Mouse (Mus musculus) cerebellum, adult 2 months (tissue): ENCODE results near the gene Hal. TPM values are rescaled to one million over a fixed set of nuclear protein-coding genes. Genes with fewer than 3 reads are reported as not detected.

ENCODE experiments used
- DNase-seq, 2 experiments: peaks; one replicate each; pipeline ENCODE4 v3.0.0; 2021
- H3K27ac ChIP-seq: fragments of 200-500 bp; 2 replicates; pipeline ENCODE4 v1.5.1; 2012; ENCODE audit warnings: low read length, control low read depth, inconsistent platforms; ENCODE audit not compliant: insufficient read depth
- H3K27me3 ChIP-seq: fragments of 200-500 bp; 2 replicates; pipeline ENCODE4 v1.6.1; 2012; ENCODE audit warnings: inconsistent platforms, mild to moderate bottlenecking, low read length, moderate library complexity; ENCODE audit not compliant: control insufficient read depth, insufficient read depth
- H3K4me1 ChIP-seq: fragments of 200-500 bp; 2 replicates; pipeline ENCODE4 v1.6.1; 2011; ENCODE audit warnings: low read length; ENCODE audit not compliant: control insufficient read depth, insufficient read depth
- H3K4me3 ChIP-seq: fragments of 200-500 bp; replicated peaks from 2 replicates; pipeline ENCODE3; 2011; ENCODE audit warnings: mild to moderate bottlenecking, low read depth, low read length, control low read depth; ENCODE audit not compliant: insufficient read depth
- CTCF ChIP-seq: fragments of 200-500 bp; IDR thresholded peaks from 2 replicates; pipeline ENCODE4 v1.5.1; 2011; ENCODE audit warnings: low read depth, mild to moderate bottlenecking, control low read depth, low read length, moderate library complexity, borderline replicate concordance; ENCODE audit not compliant: insufficient read depth
- POLR2A ChIP-seq: fragments of 200-500 bp; IDR thresholded peaks from 2 replicates; pipeline ENCODE4 v1.6.1; 2011; ENCODE audit warnings: low read length, control low read depth, borderline replicate concordance; ENCODE audit not compliant: insufficient read depth
- WGBS: fragments of 180-500 bp; shearing (Covaris S2); methylation state at CpG from one replicate; pipeline ENCODE4 v1.1.7; 2018; 5-methylcytosine and 5-hydroxymethylcytosine counted together
- polyA plus RNA-seq: library from polyadenylated mRNA; depleted of rRNA; stranded (reverse); fragments of >200 nt; gene quantifications from 2 replicates; pipeline ENCODE4 v1.2.3, GENCODE M21; 2012

Gene Hal
- polyA plus RNA-seq, 1 experiment, result 0.18 TPM

- DNase-seq, result no peak
- Histone ChIP-seq H3K4me1 (no peaks in the 10 kb centered on the region), H3K27ac (no peak overlapping the region), H3K4me3 (no peak overlapping the region), H3K27me3 (no peaks in the 10 kb centered on the region)
- no peak for TF ChIP-seq CTCF
- WGBS, result 91% methylated on average over 13 of the region's 13 CpGs
Measured at GRCm38 (mm10) chr10:93463611-93464010, 25.0 kb upstream of the Hal start.

- no peak for DNase-seq
- no peaks in the 10 kb centered on the region for H3K27me3 ChIP-seq
- H3K27ac ChIP-seq, result no peak overlapping the region
- TF ChIP-seq POLR2A, result no peak
- no peak for TF ChIP-seq CTCF
- 96% methylated on average over 4 of the region's 4 CpGs for WGBS
- H3K4me3 ChIP-seq, result no peak overlapping the region
- H3K4me1 ChIP-seq, result no peaks in the 10 kb centered on the region
Measured at GRCm38 (mm10) chr10:93467259-93467658, 21.3 kb upstream of the Hal start.

- H3K4me3 ChIP-seq, result no peak overlapping the region
- no peak for DNase-seq
- WGBS, result 95% methylated on average over 3 of the region's 3 CpGs
- no peak overlapping the region for H3K27ac ChIP-seq
- no peak for TF ChIP-seq CTCF
- no peak for TF ChIP-seq POLR2A
- H3K27me3 ChIP-seq, result no peaks in the 10 kb centered on the region
- no peaks in the 10 kb centered on the region for H3K4me1 ChIP-seq
Measured at GRCm38 (mm10) chr10:93467791-93468190, 20.8 kb upstream of the Hal start.

- WGBS, result 36% methylated on average over 11 of the region's 11 CpGs
- Histone ChIP-seq H3K4me1 (no peaks in the 10 kb centered on the region), H3K27me3 (no peaks in the 10 kb centered on the region), H3K27ac (no peak overlapping the region), H3K4me3 (no peak overlapping the region)
- peak; percentile 77 to 84 for DNase-seq
- TF ChIP-seq POLR2A (no peak), CTCF (peak; percentile 88)
Measured at GRCm38 (mm10) chr10:93471415-93471814, 17.2 kb upstream of the Hal start.

- H3K4me1 ChIP-seq, result no peaks in the 10 kb centered on the region
- TF ChIP-seq CTCF (no peak), POLR2A (no peak)
- H3K4me3 ChIP-seq, result no peak overlapping the region
- DNase-seq, result no peak
- H3K27me3 ChIP-seq, result no peaks in the 10 kb centered on the region
- no peak overlapping the region for H3K27ac ChIP-seq
- 83% methylated on average over 8 of the region's 8 CpGs for WGBS
Measured at GRCm38 (mm10) chr10:93484511-93484910, 4.1 kb upstream of the Hal start.

- Histone ChIP-seq H3K4me1 (no peaks in the 10 kb centered on the region), H3K4me3 (no peak overlapping the region), H3K27ac (no peak overlapping the region), H3K27me3 (no peaks in the 10 kb centered on the region)
- TF ChIP-seq CTCF (peak; percentile 85), POLR2A (no peak)
- peak; percentile 67 to 70 for DNase-seq
- 58% methylated on average over 8 of the region's 8 CpGs for WGBS
Measured at GRCm38 (mm10) chr10:93485055-93485691, 3.4 kb upstream of the Hal start.

GRCm38 (mm10) chr10:93486622-93487021 is 1.9 kb upstream of the Hal start:
- no peak for TF ChIP-seq POLR2A
- TF ChIP-seq CTCF, result peak; percentile 90
- DNase-seq, result peak; percentile 41 to 63

GRCm38 (mm10) chr10:93488828-93489226 is 259 bp downstream of the Hal start:
- H3K4me1 ChIP-seq, result no peaks in the 10 kb centered on the region
- H3K27me3 ChIP-seq, result no peaks in the 10 kb centered on the region
- WGBS, result 61% methylated on average over 6 of the region's 6 CpGs
- TF ChIP-seq CTCF (no peak), POLR2A (no peak)
- no peak for DNase-seq
- no peak overlapping the region for H3K27ac ChIP-seq
- H3K4me3 ChIP-seq, result no peak overlapping the region

More at GRCm38 (mm10) chr10:93486622-93487021, 1.9 kb upstream of the Hal start:
- Histone ChIP-seq H3K4me1 (no peaks in the 10 kb centered on the region), H3K27ac (no peak overlapping the region), H3K4me3 (no peak overlapping the region), H3K27me3 (no peaks in the 10 kb centered on the region)
- WGBS, result 17% methylated on average over 4 of the region's 4 CpGs
